Mouse (Mus musculus): ENCODE data around the gene Cfap54.

DNA sequence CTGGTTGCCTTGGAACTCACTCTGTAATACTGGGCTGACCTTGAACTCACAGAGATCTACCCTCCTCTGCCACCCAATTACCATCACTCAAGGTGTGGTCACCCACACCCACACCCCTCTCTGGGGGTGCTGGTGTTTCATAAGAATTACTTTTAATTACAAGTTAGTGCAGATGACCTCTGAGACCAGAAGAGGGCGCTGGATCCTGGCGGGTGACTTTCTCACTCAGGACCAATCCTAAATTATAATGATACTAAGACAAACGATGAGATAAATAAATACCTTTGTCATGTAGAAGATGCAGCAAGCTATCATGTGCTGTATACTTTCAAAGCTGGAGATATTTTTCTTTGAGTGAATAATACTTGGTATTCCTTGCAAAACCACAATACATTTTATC lies 87.1 kb downstream of the Cfap54 start:
- TF ChIP-seq CTCF (IDR thresholded peaks at IDR 0.05; ENCODE audit: borderline replicate concordance, insufficient read depth, low read length) (no peak), POLR2A (IDR thresholded peaks at IDR 0.05; ENCODE audit: low read depth, low read length) (no peak)
